Mouse (Mus musculus) hindbrain, embryonic 16.5 days (tissue): ENCODE measurements around the gene Spg20. TPM values are rescaled to one million over a fixed set of nuclear protein-coding genes. Genes with fewer than 3 reads are reported as not detected.

Experiments used
- microRNA-seq: library from miRNA; unstranded; fragments of <30 nt; microRNA quantifications from one replicate; pipeline ENCODE4, GENCODE M21; 2017
- polyA plus RNA-seq: library from polyadenylated mRNA; unstranded; fragments of >200 nt; fragmentation: Nextera tagmentation; extraction: Ambion mirVana; gene quantifications from 2 replicates; pipeline ENCODE4 v1.2.1, GENCODE M21; 2015

Gene Spg20
- polyA plus RNA-seq, 1 experiment from 2014 or later, result 13.1 TPM

Small RNAs within 50 kb of the gene (microRNA-seq; reads per million reads assigned to microRNA genes)
- not detected for gene Gm22029

Other genes with a start within 250 kb of the Spg20 start
- 1.7 and 1.9 TPM in 2 replicates for gene Sertm1, start 196.2 kb upstream of the Spg20 start, polyA plus RNA-seq
- 1.1 and 1.4 TPM in 2 replicates for gene Ccna1, start 56.6 kb upstream of the Spg20 start, polyA plus RNA-seq
- 0.09 TPM in 1 of 2 replicates, not detected in the other for gene Ccdc169, start 25.2 kb downstream of the Spg20 start, polyA plus RNA-seq
- gene Sohlh2, start 69.9 kb downstream of the Spg20 start, polyA plus RNA-seq, result 0.06 TPM in 1 of 2 replicates, not detected in the other
- 234 and 262 TPM in 2 replicates for gene Dclk1, start 130.3 kb downstream of the Spg20 start, polyA plus RNA-seq